Mouse (Mus musculus) embryo, embryonic 10.5 days (tissue): ENCODE measurements around the gene Dhrs11.

Experiments used
- DNase-seq: peaks from one replicate; pipeline ENCODE4 v3.0.0-alpha.2; 2015; ENCODE audit warnings: low spot score

Gene Dhrs11

DNA sequence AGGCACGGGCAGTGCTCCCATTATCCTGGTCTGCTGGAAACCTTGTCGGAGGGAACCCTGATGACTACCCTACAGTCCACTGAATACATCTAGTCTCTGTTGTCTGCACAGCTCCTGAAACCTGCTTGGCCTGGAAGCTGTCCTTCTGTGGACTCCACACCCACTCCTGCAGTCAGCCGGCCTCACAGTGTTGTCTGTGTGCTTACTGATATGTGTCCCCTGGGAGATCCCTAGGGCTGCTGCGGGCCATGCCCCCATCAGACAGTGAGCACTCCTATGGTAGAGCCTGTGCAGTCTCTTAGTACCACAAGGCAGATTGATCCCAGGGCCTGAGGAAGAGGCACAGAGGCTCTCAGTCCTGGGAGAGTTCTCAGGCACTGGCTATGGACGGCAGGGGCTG is 6.3 kb downstream of the Dhrs11 start:
- no peak for DNase-seq

DNA sequence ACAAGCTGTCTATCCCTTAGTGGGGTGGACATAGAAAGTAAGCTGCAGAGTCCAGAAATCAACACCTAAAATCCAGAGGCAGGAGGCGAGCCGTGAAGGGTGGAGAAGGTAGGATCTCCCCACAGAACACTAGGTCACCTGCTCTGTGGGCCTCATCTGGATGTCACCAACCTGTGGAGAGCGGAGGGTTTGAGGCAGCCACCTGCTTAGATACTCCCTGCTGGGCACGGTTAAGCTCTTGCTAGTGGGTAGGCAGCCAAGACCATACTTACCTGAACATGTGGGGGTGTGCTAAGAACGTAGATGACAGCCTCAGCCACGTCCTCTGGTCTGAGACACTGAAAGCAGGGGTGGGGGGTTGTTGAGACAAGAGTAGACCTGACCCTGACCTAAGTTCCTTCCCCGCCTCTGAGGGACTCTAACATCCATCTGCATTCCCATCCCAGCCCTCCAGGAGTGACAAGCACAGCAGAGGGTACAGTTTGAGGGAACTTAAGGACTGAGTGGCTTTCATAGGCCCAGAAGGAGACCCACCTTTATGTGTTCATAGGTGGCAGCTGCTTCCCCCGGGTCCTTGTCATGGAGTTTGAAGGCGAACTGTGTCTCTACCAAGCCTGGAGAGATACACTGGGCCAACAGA is 7.5 kb downstream of the Dhrs11 start:
- no peak for DNase-seq

DNA sequence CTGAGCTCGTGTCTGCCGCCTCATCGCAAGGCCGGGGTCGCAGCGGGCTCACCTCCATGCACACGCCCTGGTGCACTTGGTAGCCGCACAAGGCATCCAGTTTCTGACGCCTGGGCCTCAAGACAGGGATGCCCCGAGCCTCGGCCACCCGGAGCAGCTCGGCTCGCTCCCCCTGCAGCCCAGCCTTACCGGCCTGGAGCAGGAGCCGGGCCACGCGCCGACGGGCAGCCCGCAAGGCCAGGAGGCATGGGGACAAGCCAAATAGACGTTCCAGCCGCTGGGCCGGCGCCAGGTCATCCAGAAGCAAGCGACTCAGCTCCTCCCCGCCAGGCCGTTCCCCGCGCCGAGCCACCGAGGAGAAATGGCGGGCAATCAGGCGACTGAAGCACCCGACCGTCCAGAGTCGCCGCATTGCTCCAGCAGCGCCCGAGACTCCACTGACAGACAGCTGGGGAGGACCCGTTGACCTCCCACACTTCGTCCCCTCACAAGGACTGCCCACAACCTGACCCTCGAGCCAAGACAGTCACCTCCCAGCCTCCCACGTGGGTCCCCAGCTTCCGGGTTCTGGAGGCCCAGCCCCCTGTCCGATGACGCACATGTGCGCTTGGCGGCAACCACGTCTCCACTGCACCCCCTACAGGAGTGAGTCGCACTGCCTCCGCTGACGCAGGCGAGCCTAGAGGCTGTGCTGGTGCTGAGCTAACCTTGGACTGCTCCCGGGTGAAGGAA is 9.7 kb downstream of the Dhrs11 start, which contains the start of gene Mrm1:
Gene Mrm1 (minus strand): TSS at position 555 of the 732 bp plus-strand sequence.
- DNase-seq = peak; percentile 96

- peak; percentile 89 for DNase-seq
Measured at GRCm38 (mm10) chr11:84818085-84818960, 10.5 kb downstream of the Dhrs11 start.

- DNase-seq = no peak
Measured at GRCm38 (mm10) chr11:84817362-84817761, 11.4 kb downstream of the Dhrs11 start.

GRCm38 (mm10) chr11:84813724-84814510 is 14.9 kb downstream of the Dhrs11 start:
- peak; percentile 90 for DNase-seq

- no peak for DNase-seq
Measured at GRCm38 (mm10) chr11:84804373-84804772, 24.4 kb downstream of the Dhrs11 start.

DNA sequence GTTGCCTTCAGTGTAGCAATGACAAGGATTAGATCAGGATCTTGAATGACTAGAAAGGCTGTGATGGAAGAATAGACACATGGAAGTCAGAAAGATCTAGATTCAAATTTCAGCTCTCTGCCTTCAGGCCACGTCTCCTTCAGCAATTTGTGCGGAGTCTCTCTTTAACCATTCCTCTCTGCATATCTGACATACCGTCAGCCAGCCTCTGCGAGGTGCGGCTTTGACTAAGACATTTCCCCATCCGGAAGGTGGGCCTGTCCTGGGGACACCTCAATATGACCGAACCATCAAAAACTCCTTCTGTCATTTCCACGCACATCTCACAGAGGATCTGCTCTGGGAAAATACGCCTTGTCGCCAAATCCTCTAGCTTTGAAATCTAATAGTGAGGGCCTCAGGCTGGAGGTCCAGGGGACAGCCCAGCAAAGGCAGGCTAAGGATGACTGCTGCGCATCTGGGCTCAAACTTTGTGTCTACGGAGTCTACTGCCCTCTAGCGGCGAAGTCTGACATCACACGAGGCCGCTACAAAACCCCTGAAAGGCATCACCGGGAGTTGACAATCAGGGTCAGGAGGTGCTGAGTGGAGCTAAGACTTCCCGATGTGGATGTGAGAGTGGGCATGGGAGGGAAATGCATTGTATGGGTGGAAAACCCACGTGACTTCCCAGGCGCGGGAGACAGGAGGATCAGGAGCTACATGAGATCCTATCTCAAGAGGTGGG is 31.0 kb downstream of the Dhrs11 start:
- DNase-seq = peak; percentile 94

DNA sequence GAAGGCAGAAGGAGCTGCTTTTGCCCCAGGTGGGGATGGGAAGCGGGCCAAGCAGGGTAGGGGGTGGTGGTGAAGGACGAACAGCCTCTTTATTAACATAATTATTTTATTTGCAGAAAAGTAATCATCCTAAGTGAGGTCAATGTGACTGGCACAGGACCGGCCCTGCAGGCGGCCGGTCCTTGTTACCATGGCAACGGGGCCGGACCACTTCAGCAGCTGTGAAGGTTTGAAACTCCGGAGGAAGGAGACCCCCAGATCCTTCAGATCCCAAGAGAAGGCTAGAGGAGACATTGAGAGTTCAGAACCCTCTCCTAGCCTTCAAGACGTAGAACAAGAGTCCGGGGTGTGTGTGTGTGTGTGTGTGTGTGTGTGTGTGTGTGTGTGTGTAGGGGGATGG is 31.8 kb downstream of the Dhrs11 start:
- DNase-seq = peak; percentile 44

DNA sequence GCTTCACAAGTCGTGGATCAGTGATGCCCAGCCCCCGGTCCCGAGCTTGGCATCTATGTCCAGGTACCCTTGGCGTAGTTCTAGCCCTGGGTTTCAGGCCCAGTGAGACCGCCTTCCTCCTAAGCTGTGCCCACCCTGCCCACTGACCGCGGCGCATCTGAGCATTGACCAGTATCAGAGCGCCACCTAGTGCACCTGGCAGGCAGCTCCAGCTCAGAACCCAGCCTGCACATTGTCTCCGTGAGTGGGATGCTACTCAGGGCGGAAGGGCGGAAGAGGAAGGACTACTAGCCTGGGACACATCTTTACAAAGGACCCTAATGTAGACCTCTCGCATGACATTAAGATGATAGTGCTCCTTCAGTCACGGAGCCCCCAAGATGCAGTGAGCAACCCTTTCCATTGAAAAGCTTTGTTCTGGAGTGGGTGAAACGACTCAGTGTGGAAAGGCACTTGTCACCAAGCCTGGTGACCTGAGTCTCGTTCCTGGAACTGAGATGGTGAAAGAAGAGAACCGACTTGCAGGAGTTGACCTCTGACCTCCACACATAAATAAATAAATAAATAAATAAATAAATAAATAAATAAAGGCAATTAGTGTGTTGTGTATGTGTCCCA is 34.2 kb downstream of the Dhrs11 start:
- DNase-seq = peak; percentile 90

DNA sequence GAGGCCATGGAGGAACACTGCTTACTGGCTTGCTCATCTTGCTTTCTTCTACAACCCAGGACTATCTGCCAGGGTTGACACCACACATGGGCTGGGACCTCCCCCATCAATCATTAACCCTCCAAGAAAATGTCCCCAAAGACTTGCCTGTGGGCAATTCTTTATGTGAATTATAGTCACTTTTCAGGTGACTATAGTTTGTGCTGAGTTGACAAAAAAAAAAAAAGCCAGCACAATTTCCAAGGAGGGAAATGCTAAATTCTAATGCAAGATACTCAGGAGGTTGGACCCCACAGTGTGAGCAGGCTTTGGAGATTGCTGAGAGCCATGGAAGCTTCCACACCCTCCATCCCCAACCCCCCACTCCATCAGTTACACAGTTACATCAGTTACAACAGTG is 35.2 kb downstream of the Dhrs11 start:
- DNase-seq = no peak

DNA sequence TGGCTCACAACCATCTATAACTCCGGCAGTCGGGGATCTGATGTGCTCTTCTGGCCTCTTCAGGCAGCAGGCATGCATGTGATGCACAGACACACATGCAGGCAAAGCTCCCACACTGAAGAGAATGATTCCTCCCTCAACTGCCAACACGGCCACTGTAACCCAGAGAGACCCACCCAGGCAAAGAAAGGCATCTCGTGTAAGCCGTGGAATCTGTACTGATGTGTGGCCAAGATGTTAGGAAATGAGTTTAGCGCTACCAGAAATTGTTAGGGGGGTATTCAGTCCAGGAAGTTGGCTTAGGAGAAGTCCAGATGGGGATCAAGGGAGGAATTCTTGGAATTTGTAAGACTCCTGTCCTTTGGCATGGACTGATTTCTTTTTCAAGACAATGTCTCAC is 38.4 kb downstream of the Dhrs11 start:
- no peak for DNase-seq

- no peak for DNase-seq
Measured at GRCm38 (mm10) chr11:84780143-84780870, 48.5 kb downstream of the Dhrs11 start.

- DNase-seq = peak; percentile 64
Measured at GRCm38 (mm10) chr11:84775560-84775959, 53.2 kb downstream of the Dhrs11 start.

DNA sequence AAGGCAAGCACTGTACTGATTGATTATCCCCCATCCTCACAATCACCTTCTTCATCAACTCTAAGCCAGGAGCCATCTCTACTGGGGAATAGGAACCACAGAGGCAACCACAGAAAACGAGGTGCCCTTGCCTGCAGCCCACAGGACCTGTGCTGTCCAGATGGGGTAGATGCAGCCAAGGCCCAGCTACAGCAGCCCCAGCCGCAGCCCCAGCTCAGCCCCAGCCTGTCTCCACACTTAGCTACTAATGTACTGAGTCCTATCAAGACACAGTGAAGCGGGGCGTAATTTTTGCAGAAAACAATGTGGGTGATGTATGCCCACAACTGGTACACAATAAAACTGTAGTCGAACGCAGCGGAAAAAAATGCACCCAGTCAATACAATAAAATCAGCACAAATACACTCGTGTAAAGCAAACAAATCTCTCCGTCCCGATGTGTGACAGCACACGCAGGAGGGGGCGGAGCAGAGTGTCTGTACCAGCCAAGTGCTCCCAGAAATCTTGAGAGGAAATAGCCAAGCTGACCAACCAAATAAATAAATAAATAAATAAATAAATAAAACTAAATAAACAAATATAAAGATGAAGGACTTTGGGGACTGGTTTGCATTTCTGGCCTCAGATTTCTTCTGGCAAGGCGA is 53.8 kb downstream of the Dhrs11 start:
- no peak for DNase-seq
